Mouse (Mus musculus): ENCODE measurements around the gene Numa1. TPM values are rescaled to one million over a fixed set of nuclear protein-coding genes. Genes with fewer than 3 reads are reported as not detected.
"Not testable (repeated sequence)": the region's sequence is repeated elsewhere in the genome, so short reads cannot be mapped to it uniquely, and the experiment has no call there.

The Numa1 gene
- total and polyA plus RNA-seq, 2 experiments from 2014 or later, result 24.3 to 74.2 TPM

DNA sequence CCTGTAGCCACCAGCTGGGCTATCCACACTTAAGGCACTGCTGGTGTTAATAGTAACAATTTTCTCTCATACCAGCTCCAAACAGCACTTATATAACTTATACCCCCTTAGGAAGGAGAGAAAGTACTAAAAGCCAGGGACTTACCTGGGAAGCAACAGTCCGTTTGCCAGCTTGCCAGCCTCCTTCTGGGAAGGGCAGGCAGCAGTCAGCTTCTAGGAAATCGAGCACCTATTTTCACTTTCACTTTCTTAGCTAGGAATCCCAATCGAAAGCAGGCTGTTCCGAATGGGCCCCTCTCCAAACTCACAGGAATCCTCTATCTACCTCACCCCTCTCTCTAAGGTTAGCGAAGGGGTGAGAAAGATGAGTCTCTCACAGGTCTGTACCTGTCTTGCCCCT lies 83.5 kb downstream of the Numa1 start:
- H3K4me2 ChIP-seq (ENCODE audit: low read depth), result no peak overlapping the region
- no peaks in the 10 kb centered on the region for H3K4me1 ChIP-seq (ENCODE audit: insufficient read depth)
- H3K9ac ChIP-seq, result no peak overlapping the region
- WGBS, result 89% methylated on average over 5 of the region's 5 CpGs
- peaks cover 84% of the 10 kb centered on the region for H3K36me3 ChIP-seq (ENCODE audit: insufficient read depth)
- no peak for TF ChIP-seq CTCF (IDR thresholded peaks at IDR 0.05; ENCODE audit: low read depth)
- H3K27ac ChIP-seq (ENCODE audit: low read depth, low read length), result no peak overlapping the region
- DNase-seq (no peak), ATAC-seq (no peak)
- H3K9me3 ChIP-seq (ENCODE audit: low read length), result no peaks in the 10 kb centered on the region
- no peak overlapping the region for H3K4me3 ChIP-seq (ENCODE audit: low read depth, low read length)
- no peaks in the 10 kb centered on the region for H3K27me3 ChIP-seq (ENCODE audit: insufficient read depth, low read length)

- H3K36me3 ChIP-seq (ENCODE audit: insufficient read depth), result peaks cover 84% of the 10 kb centered on the region
- WGBS, result 79% methylated on average over 7 of the region's 7 CpGs
- ATAC-seq, result no peak
Measured at GRCm38 (mm10) chr7:102018034-102018433, 84.1 kb downstream of the Numa1 start.

DNA sequence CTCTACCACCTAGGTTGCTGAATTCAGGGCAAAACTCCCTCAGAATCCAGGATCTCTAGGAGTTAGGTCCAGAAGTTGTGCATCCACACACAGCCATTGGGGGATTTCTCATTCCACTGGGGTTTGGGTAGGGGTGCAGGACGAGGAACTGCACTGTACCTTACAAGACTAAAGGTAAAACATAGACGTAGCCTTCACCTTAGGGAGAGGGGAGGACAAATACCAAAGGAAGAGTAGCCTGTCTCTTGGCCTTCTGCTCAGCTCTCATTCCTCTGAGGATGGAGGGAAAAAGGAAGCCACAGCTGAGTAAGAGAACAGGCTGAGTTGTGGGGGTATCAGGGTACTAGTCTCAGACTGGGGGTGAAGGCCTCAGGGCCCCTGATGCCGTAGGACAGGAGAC lies 84.7 kb downstream of the Numa1 start, which contains the start of gene Il18bp:
Gene Il18bp (minus strand): TSS at position 101 of the 400 bp plus-strand sequence.
- no peak within 1 kb of the TSS for H3K9ac ChIP-seq
- no peak for TF ChIP-seq CTCF (IDR thresholded peaks at IDR 0.05; ENCODE audit: low read depth)
- H3K27me3 ChIP-seq (ENCODE audit: insufficient read depth, low read length), result no peaks in the 10 kb centered on the region
- H3K9me3 ChIP-seq (ENCODE audit: low read length), result no peaks in the 10 kb centered on the region
- H3K4me3 ChIP-seq (ENCODE audit: low read depth, low read length), result no peak within 1 kb of the TSS
- no peak within 1 kb of the TSS for H3K4me2 ChIP-seq (ENCODE audit: low read depth)
- ATAC-seq (no peak), DNase-seq (no peak)
- no peak within 1 kb of the TSS for H3K27ac ChIP-seq (ENCODE audit: low read depth, low read length)
- H3K4me1 ChIP-seq (ENCODE audit: insufficient read depth), result no peaks in the 10 kb centered on the region
- WGBS, result 94% methylated on average over 3 of the region's 3 CpGs
- peaks cover 84% of the 10 kb centered on the region for H3K36me3 ChIP-seq (ENCODE audit: insufficient read depth)

More at GRCm38 (mm10) chr7:102018034-102018433, 84.1 kb downstream of the Numa1 start:
- Histone ChIP-seq H3K27ac (ENCODE audit: low read depth, low read length) (no peak overlapping the region), H3K4me2 (ENCODE audit: low read depth) (no peak overlapping the region), H3K9ac (no peak overlapping the region), H3K4me3 (ENCODE audit: low read depth, low read length) (no peak overlapping the region), H3K4me1 (ENCODE audit: insufficient read depth) (no peaks in the 10 kb centered on the region), H3K9me3 (ENCODE audit: low read length) (no peaks in the 10 kb centered on the region), H3K27me3 (ENCODE audit: insufficient read depth, low read length) (no peaks in the 10 kb centered on the region)
- DNase-seq, result no peak
- no peak for TF ChIP-seq CTCF (IDR thresholded peaks at IDR 0.05; ENCODE audit: low read depth)

- no peak for DNase-seq
- WGBS, result 71% methylated on average over 3 of the region's 3 CpGs
- H3K9ac ChIP-seq, result no peak overlapping the region
- no peak for ATAC-seq
- H3K27ac ChIP-seq (ENCODE audit: low read depth, low read length), result no peak overlapping the region
- H3K36me3 ChIP-seq (ENCODE audit: insufficient read depth), result peaks cover 81% of the 10 kb centered on the region
- H3K4me1 ChIP-seq (ENCODE audit: insufficient read depth), result no peaks in the 10 kb centered on the region
- H3K4me3 ChIP-seq (ENCODE audit: low read depth, low read length), result no peak overlapping the region
- no peaks in the 10 kb centered on the region for H3K27me3 ChIP-seq (ENCODE audit: insufficient read depth, low read length)
- no peak overlapping the region for H3K4me2 ChIP-seq (ENCODE audit: low read depth)
- no peak for TF ChIP-seq CTCF (IDR thresholded peaks at IDR 0.05; ENCODE audit: low read depth)
- H3K9me3 ChIP-seq (ENCODE audit: low read length), result no peaks in the 10 kb centered on the region
Measured at GRCm38 (mm10) chr7:102019362-102019761, 85.5 kb downstream of the Numa1 start.

GRCm38 (mm10) chr7:102020934-102021333 lies 87.0 kb downstream of the Numa1 start:
- not testable (repeated sequence) for H3K4me1 ChIP-seq (ENCODE audit: insufficient read depth); DNase-seq; H3K4me3 ChIP-seq (ENCODE audit: low read depth, low read length); H3K27me3 ChIP-seq (ENCODE audit: insufficient read depth, low read length); H3K9me3 ChIP-seq (ENCODE audit: low read length); H3K4me2 ChIP-seq (ENCODE audit: low read depth); H3K9ac ChIP-seq; ATAC-seq; H3K27ac ChIP-seq (ENCODE audit: low read depth, low read length)
- WGBS, result 83% methylated on average over 2 of the region's 2 CpGs
- H3K36me3 ChIP-seq (ENCODE audit: insufficient read depth), result peaks cover 76% of the 10 kb centered on the region

- Histone ChIP-seq H3K9me3 (ENCODE audit: low read length) (no peaks in the 10 kb centered on the region), H3K4me2 (ENCODE audit: low read depth) (no peak overlapping the region), H3K4me1 (ENCODE audit: insufficient read depth) (no peaks in the 10 kb centered on the region), H3K27me3 (ENCODE audit: insufficient read depth, low read length) (no peaks in the 10 kb centered on the region), H3K4me3 (ENCODE audit: low read depth, low read length) (no peak overlapping the region), H3K9ac (no peak overlapping the region), H3K27ac (ENCODE audit: low read depth, low read length) (no peak overlapping the region), H3K36me3 (ENCODE audit: insufficient read depth) (peaks cover 65% of the 10 kb centered on the region)
- no peak for ATAC-seq
- WGBS, result 96% methylated on average over 9 of the region's 9 CpGs
- DNase-seq, result no peak
- TF ChIP-seq CTCF (IDR thresholded peaks at IDR 0.05; ENCODE audit: low read depth), result no peak
Measured at GRCm38 (mm10) chr7:102023821-102024220, 89.9 kb downstream of the Numa1 start.

GRCm38 (mm10) chr7:102025187-102026119 lies 91.5 kb downstream of the Numa1 start:
- no peak for ATAC-seq
- 71% methylated on average over 2 of the region's 2 CpGs for WGBS
- Histone ChIP-seq H3K27me3 (ENCODE audit: insufficient read depth, low read length) (no peaks in the 10 kb centered on the region), H3K9ac (no peak overlapping the region), H3K4me1 (ENCODE audit: insufficient read depth) (no peaks in the 10 kb centered on the region), H3K4me3 (ENCODE audit: low read depth, low read length) (no peak overlapping the region), H3K9me3 (ENCODE audit: low read length) (no peaks in the 10 kb centered on the region), H3K4me2 (ENCODE audit: low read depth) (no peak overlapping the region), H3K36me3 (ENCODE audit: insufficient read depth) (peaks cover 61% of the 10 kb centered on the region), H3K27ac (ENCODE audit: low read depth, low read length) (no peak overlapping the region)
- TF ChIP-seq CTCF (IDR thresholded peaks at IDR 0.05; ENCODE audit: low read depth), result no peak
- no peak for DNase-seq
